In genomic region chr11:101855950-101856712, GRCm38 (mm10) we compare ENCODE assay signal across 12 mouse cellular contexts. TPM values are rescaled to one million over a fixed set of nuclear protein-coding genes. Genes with fewer than 3 reads are reported as not detected.
DNase-seq lines count a peak whose midpoint lies in the region; ATAC-seq and TF ChIP-seq lines count a peak whose summit lies in the region.
"Had no signal": no experiment of that assay in that cellular context is flagged by ENCODE, and none has a peak within 500 bp of the region (broad histone marks: within the 10 kb centered on the region; RNA-seq: fewer than 3 reads in every experiment).

No protein-coding gene starts in this region.

- WGBS in lung, postnatal 0 days, result 52% methylated on average over 9 of the region's 9 CpGs

- H3K27ac ChIP-seq in lung, postnatal 0 days (ENCODE audit: low read length), result no peak overlapping the region
- H3K27ac ChIP-seq: hindbrain, embryonic 12.5 days; limb, embryonic 13.5 days had no signal

- no peak for TF ChIP-seq CTCF in lung, postnatal 0 days (IDR thresholded peaks at IDR 0.05)

- no peaks in the 10 kb centered on the region for H3K36me3 ChIP-seq in lung, postnatal 0 days (ENCODE audit: insufficient read depth, low read length)
- H3K36me3 ChIP-seq: hindbrain, embryonic 12.5 days; limb, embryonic 13.5 days had no signal

- DNase-seq in gastrocnemius, adult 18-20 months (ENCODE audit: low spot score), result peak; percentile 59
- DNase-seq in gastrocnemius, postnatal 10 days, result no peak
- peak; percentile 62 to 74 for DNase-seq in cerebellum, postnatal 14 days
- DNase-seq in heart, postnatal 4 days, result peak; percentile 44
- peak; percentile 50 for DNase-seq in lung, postnatal 0 days (ENCODE audit: low spot score)
- no peak for DNase-seq in spleen, adult 18-20 months
- DNase-seq in thymus, postnatal 0 days (ENCODE audit: low spot score), result no peak
- no peak for DNase-seq in adrenal gland, adult 2 months
- DNase-seq: right cerebral cortex, postnatal 4 days had no signal

- peak; percentile 33; the same call in 1 of the 2 replicates for ATAC-seq in lung, postnatal 0 days

- H3K9ac ChIP-seq in lung, postnatal 0 days (replicated peaks; ENCODE audit: low read depth), result no peak overlapping the region
- H3K9ac ChIP-seq: hindbrain, embryonic 12.5 days; limb, embryonic 13.5 days had no signal

- H3K4me1 ChIP-seq in lung, postnatal 0 days (ENCODE audit: insufficient read depth, low read depth, low read length), result no peaks in the 10 kb centered on the region
- H3K4me1 ChIP-seq: hindbrain, embryonic 12.5 days had no signal

- no peaks in the 10 kb centered on the region for H3K9me3 ChIP-seq in lung, postnatal 0 days (ENCODE audit: low read length)
- H3K9me3 ChIP-seq: hindbrain, embryonic 12.5 days; limb, embryonic 13.5 days had no signal

- no peak for TF ChIP-seq EP300 in lung, postnatal 0 days (IDR thresholded peaks at IDR 0.05)

- H3K4me3 ChIP-seq in lung, postnatal 0 days (ENCODE audit: low read depth, low read length), result no peak overlapping the region
- H3K4me3 ChIP-seq: hindbrain, embryonic 12.5 days; limb, embryonic 13.5 days; myocyte had no signal

- no peaks in the 10 kb centered on the region for H3K27me3 ChIP-seq in lung, postnatal 0 days (replicated peaks; ENCODE audit: insufficient read depth, low read length)
- H3K27me3 ChIP-seq: hindbrain, embryonic 12.5 days; limb, embryonic 13.5 days had no signal

- H3K4me2 ChIP-seq in lung, postnatal 0 days (replicated peaks; ENCODE audit: low read depth, low read length), result no peak overlapping the region
- H3K4me2 ChIP-seq: hindbrain, embryonic 12.5 days; limb, embryonic 13.5 days had no signal

RNA-seq across cellular contexts. Expression of gene Meox1, which starts 38.0 kb away (rescaled TPM):
- total RNA-seq in gastrocnemius, adult 18-20 months (2021), result 1 to 10 TPM; 1.3 to 3.8 TPM
- 10 to 100 TPM; 11.7 to 12.3 TPM for total RNA-seq in gastrocnemius, postnatal 10 days (2021)
- total RNA-seq in heart, postnatal 4 days (2021), result 10 to 100 TPM; 17.3 to 19.1 TPM
- 8.1 and 8.7 TPM in 2 replicates for polyA plus RNA-seq in lung, postnatal 0 days (2015; fragmentation: Nextera tagmentation; extraction: Ambion mirVana)
- polyA plus RNA-seq in thymus, postnatal 0 days (2015; fragmentation: Nextera tagmentation; extraction: Ambion mirVana), result 2.8 and 3.6 TPM in 2 replicates
- 1 to 10 TPM; 1.4 to 5.3 TPM for total RNA-seq in adrenal gland, adult 2 months (2021)
- polyA plus RNA-seq in adrenal gland, adult 2 months (2012; rRNA removed), result 0.57 and 1.2 TPM in 2 replicates

Comparison
In these comparisons a context has a peak if more than half of its experiments do, and no peak if none do; other contexts are left out.
1. DNase-seq: peak in gastrocnemius, adult 18-20 months (single experiment), cerebellum, postnatal 14 days (2 of 2), heart, postnatal 4 days (single experiment) and lung, postnatal 0 days (single experiment); none in gastrocnemius, postnatal 10 days (single experiment), spleen, adult 18-20 months (0 of 2), thymus, postnatal 0 days (single experiment) and adrenal gland, adult 2 months (single experiment).